Mouse (Mus musculus) ES-E14 (cell line): ENCODE data around the gene Plekhg1.

Experiments
- HCFC1 ChIP-seq: IDR thresholded peaks from 2 replicates; pipeline ENCODE4 v1.6.1; 2012; ENCODE audit warnings: low read length, inconsistent platforms, borderline replicate concordance; ENCODE audit not compliant: insufficient read depth
- MAFK ChIP-seq: IDR thresholded peaks from 2 replicates; pipeline ENCODE4 v1.6.1; 2014; ENCODE audit warnings: mild to moderate bottlenecking, low read depth, low read length, inconsistent platforms; ENCODE audit not compliant: insufficient read depth

- no peak for TF ChIP-seq HCFC1
- no peak for TF ChIP-seq MAFK
These were observed 93.9 kb downstream of the Plekhg1 start for GRCm38 (mm10) chr10:3834060-3834459.
